Mouse (Mus musculus): ENCODE data around the gene Heg1. TPM values are rescaled to one million over a fixed set of nuclear protein-coding genes. Genes with fewer than 3 reads are reported as not detected.

Heg1 gene
- polyA plus RNA-seq, 1 experiment from 2014 or later = 17.7 TPM

- no peaks in the 10 kb centered on the region for H3K36me3 ChIP-seq (ENCODE audit: control insufficient read depth, insufficient read depth, low read length)
- no peaks in the 10 kb centered on the region for H3K9me3 ChIP-seq (ENCODE audit: control insufficient read depth, low read length)
- ATAC-seq (replicated peaks; ENCODE audit: low FRiP score) (no peak), DNase-seq (ENCODE audit: low spot score) (no peak)
- H3K4me2 ChIP-seq = no peak overlapping the region
- no peak overlapping the region for H3K27ac ChIP-seq (ENCODE audit: low read depth, low read length)
- no peak overlapping the region for H3K4me3 ChIP-seq (ENCODE audit: low read depth, low read length)
- H3K4me1 ChIP-seq (replicated peaks; ENCODE audit: control insufficient read depth, insufficient read depth, low read length) = no peaks in the 10 kb centered on the region
- no peaks in the 10 kb centered on the region for H3K27me3 ChIP-seq (replicated peaks; ENCODE audit: control insufficient read depth, insufficient read depth, low read length)
- 71% methylated on average over 14 of the region's 14 CpGs for WGBS
- H3K9ac ChIP-seq (ENCODE audit: low read depth, low read length) = no peak overlapping the region
Observed at GRCm38 (mm10) chr16:33673530-33674109, 10.6 kb upstream of the Heg1 start.

- H3K4me1 ChIP-seq (replicated peaks; ENCODE audit: control insufficient read depth, insufficient read depth, low read length) = no peaks in the 10 kb centered on the region
- H3K27me3 ChIP-seq (replicated peaks; ENCODE audit: control insufficient read depth, insufficient read depth, low read length) = no peaks in the 10 kb centered on the region
- H3K36me3 ChIP-seq (ENCODE audit: control insufficient read depth, insufficient read depth, low read length) = no peaks in the 10 kb centered on the region
- ATAC-seq (replicated peaks; ENCODE audit: low FRiP score) = no peak
- H3K4me3 ChIP-seq (ENCODE audit: low read depth, low read length) = no peak overlapping the region
- H3K4me2 ChIP-seq = no peak overlapping the region
- WGBS = 86% methylated on average over 10 of the region's 10 CpGs
- no peak overlapping the region for H3K9ac ChIP-seq (ENCODE audit: low read depth, low read length)
- H3K27ac ChIP-seq (ENCODE audit: low read depth, low read length) = no peak overlapping the region
- no peaks in the 10 kb centered on the region for H3K9me3 ChIP-seq (ENCODE audit: control insufficient read depth, low read length)
- DNase-seq (ENCODE audit: low spot score) = no peak
Observed at GRCm38 (mm10) chr16:33675151-33675847, 8.9 kb upstream of the Heg1 start.

GRCm38 (mm10) chr16:33675848-33676184 lies 8.4 kb upstream of the Heg1 start:
- Histone ChIP-seq H3K36me3 (ENCODE audit: control insufficient read depth, insufficient read depth, low read length) (no peaks in the 10 kb centered on the region), H3K27me3 (replicated peaks; ENCODE audit: control insufficient read depth, insufficient read depth, low read length) (no peaks in the 10 kb centered on the region), H3K9ac (ENCODE audit: low read depth, low read length) (no peak overlapping the region), H3K4me3 (ENCODE audit: low read depth, low read length) (no peak overlapping the region), H3K27ac (ENCODE audit: low read depth, low read length) (no peak overlapping the region), H3K4me2 (no peak overlapping the region), H3K9me3 (ENCODE audit: control insufficient read depth, low read length) (no peaks in the 10 kb centered on the region), H3K4me1 (replicated peaks; ENCODE audit: control insufficient read depth, insufficient read depth, low read length) (no peaks in the 10 kb centered on the region)
- ATAC-seq (replicated peaks; ENCODE audit: low FRiP score) = no peak
- DNase-seq (ENCODE audit: low spot score) = no peak
- WGBS = 80% methylated on average over 3 of the region's 3 CpGs

GRCm38 (mm10) chr16:33676347-33677312 lies 7.5 kb upstream of the Heg1 start:
- no peaks in the 10 kb centered on the region for H3K4me1 ChIP-seq (replicated peaks; ENCODE audit: control insufficient read depth, insufficient read depth, low read length)
- no peak for DNase-seq (ENCODE audit: low spot score)
- no peaks in the 10 kb centered on the region for H3K36me3 ChIP-seq (ENCODE audit: control insufficient read depth, insufficient read depth, low read length)
- H3K4me3 ChIP-seq (ENCODE audit: low read depth, low read length) = no peak overlapping the region
- no peak overlapping the region for H3K9ac ChIP-seq (ENCODE audit: low read depth, low read length)
- no peaks in the 10 kb centered on the region for H3K9me3 ChIP-seq (ENCODE audit: control insufficient read depth, low read length)
- H3K27me3 ChIP-seq (replicated peaks; ENCODE audit: control insufficient read depth, insufficient read depth, low read length) = no peaks in the 10 kb centered on the region
- ATAC-seq (replicated peaks; ENCODE audit: low FRiP score) = no peak
- no peak overlapping the region for H3K4me2 ChIP-seq
- WGBS = 66% methylated on average over 7 of the region's 7 CpGs
- H3K27ac ChIP-seq (ENCODE audit: low read depth, low read length) = no peak overlapping the region

GRCm38 (mm10) chr16:33677313-33677690 lies 6.9 kb upstream of the Heg1 start:
- H3K27ac ChIP-seq (ENCODE audit: low read depth, low read length) = no peak overlapping the region
- ATAC-seq (replicated peaks; ENCODE audit: low FRiP score) = no peak
- no peak overlapping the region for H3K4me2 ChIP-seq
- H3K9me3 ChIP-seq (ENCODE audit: control insufficient read depth, low read length) = no peaks in the 10 kb centered on the region
- no peaks in the 10 kb centered on the region for H3K4me1 ChIP-seq (replicated peaks; ENCODE audit: control insufficient read depth, insufficient read depth, low read length)
- H3K27me3 ChIP-seq (replicated peaks; ENCODE audit: control insufficient read depth, insufficient read depth, low read length) = no peaks in the 10 kb centered on the region
- no peak overlapping the region for H3K4me3 ChIP-seq (ENCODE audit: low read depth, low read length)
- DNase-seq (ENCODE audit: low spot score) = no peak
- no peak overlapping the region for H3K9ac ChIP-seq (ENCODE audit: low read depth, low read length)
- 81% methylated on average over 7 of the region's 7 CpGs for WGBS
- H3K36me3 ChIP-seq (ENCODE audit: control insufficient read depth, insufficient read depth, low read length) = no peaks in the 10 kb centered on the region

DNA sequence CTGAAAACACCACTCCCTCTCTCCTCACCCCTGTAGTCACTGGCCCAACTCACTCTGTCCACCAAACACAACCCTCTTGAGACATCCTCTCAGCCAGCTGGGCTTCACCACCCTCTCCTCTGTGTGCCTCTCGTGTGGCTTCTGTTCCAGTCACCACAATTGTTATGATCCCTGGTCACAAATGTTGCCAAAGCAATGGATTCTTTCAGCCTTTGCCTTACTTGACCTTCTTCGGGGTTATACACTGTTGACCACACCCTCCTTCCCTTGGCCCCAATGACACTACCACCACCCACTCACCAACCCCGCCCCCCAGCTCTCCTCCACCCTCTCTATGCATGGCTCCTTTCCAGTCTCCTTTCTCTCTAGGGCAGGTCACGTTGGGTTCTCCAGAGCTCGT lies 6.3 kb upstream of the Heg1 start:
- Histone ChIP-seq H3K27me3 (replicated peaks; ENCODE audit: control insufficient read depth, insufficient read depth, low read length) (no peaks in the 10 kb centered on the region), H3K4me1 (replicated peaks; ENCODE audit: control insufficient read depth, insufficient read depth, low read length) (no peaks in the 10 kb centered on the region), H3K4me2 (no peak overlapping the region), H3K36me3 (ENCODE audit: control insufficient read depth, insufficient read depth, low read length) (no peaks in the 10 kb centered on the region), H3K27ac (ENCODE audit: low read depth, low read length) (no peak overlapping the region), H3K9ac (ENCODE audit: low read depth, low read length) (no peak overlapping the region), H3K9me3 (ENCODE audit: control insufficient read depth, low read length) (no peaks in the 10 kb centered on the region), H3K4me3 (ENCODE audit: low read depth, low read length) (no peak overlapping the region)
- DNase-seq (ENCODE audit: low spot score) (no peak), ATAC-seq (replicated peaks; ENCODE audit: low FRiP score) (no peak)
- 83% methylated on average over 5 of the region's 5 CpGs for WGBS

DNA sequence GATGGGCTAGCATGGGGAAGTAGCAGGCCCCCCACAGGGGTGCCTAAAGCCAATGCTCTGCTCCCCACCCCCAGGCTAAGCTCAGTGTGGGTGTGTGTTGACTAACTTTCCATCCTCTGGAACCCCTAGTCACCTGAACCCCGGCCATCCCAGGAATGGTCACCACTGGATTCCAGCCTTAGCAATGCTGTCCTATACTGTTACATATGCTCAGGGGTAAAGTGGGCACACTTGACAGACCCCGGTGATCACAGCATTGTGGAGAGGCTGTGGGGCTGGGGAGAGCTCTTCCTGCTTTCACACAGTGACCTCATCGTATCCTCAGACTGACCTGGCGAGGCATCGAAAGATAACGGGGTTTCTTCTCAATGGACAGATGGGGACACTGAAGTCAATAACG lies 3.9 kb upstream of the Heg1 start:
- Histone ChIP-seq H3K4me1 (replicated peaks; ENCODE audit: control insufficient read depth, insufficient read depth, low read length) (peaks cover 2% of the 10 kb centered on the region; the same call in 1 of the 2 replicates), H3K4me3 (ENCODE audit: low read depth, low read length) (no peak overlapping the region), H3K36me3 (ENCODE audit: control insufficient read depth, insufficient read depth, low read length) (no peaks in the 10 kb centered on the region), H3K27ac (ENCODE audit: low read depth, low read length) (no peak overlapping the region), H3K4me2 (no peak overlapping the region), H3K9ac (ENCODE audit: low read depth, low read length) (no peak overlapping the region), H3K9me3 (ENCODE audit: control insufficient read depth, low read length) (no peaks in the 10 kb centered on the region), H3K27me3 (replicated peaks; ENCODE audit: control insufficient read depth, insufficient read depth, low read length) (no peaks in the 10 kb centered on the region)
- WGBS = 76% methylated on average over 7 of the region's 7 CpGs
- no peak for ATAC-seq (replicated peaks; ENCODE audit: low FRiP score)
- no peak for DNase-seq (ENCODE audit: low spot score)

DNA sequence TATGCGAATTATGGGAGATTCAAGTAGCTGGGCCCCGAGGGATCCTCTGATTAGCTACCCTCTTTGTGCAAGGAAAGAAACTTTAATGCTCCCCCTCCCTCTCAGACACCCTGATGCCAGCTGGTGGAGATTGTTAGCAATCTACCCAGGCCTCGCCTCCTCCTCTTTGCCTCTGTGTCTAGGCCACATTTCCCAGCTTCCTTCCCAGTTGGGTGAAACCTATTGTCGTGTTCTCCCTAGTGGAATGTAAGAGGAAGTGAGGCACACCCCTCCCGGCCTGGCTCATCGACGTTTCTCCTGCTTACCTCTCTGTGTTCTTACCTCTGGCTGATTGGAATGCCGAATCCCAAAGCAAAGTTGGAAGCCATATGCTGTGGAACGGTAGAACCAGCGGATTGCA lies 3.4 kb upstream of the Heg1 start:
- H3K36me3 ChIP-seq (ENCODE audit: control insufficient read depth, insufficient read depth, low read length) = no peaks in the 10 kb centered on the region
- no peak for ATAC-seq (replicated peaks; ENCODE audit: low FRiP score)
- no peak overlapping the region for H3K4me2 ChIP-seq
- no peaks in the 10 kb centered on the region for H3K9me3 ChIP-seq (ENCODE audit: control insufficient read depth, low read length)
- no peak overlapping the region for H3K9ac ChIP-seq (ENCODE audit: low read depth, low read length)
- no peak overlapping the region for H3K4me3 ChIP-seq (ENCODE audit: low read depth, low read length)
- no peak for DNase-seq (ENCODE audit: low spot score)
- 52% methylated on average over 10 of the region's 10 CpGs for WGBS
- H3K27me3 ChIP-seq (replicated peaks; ENCODE audit: control insufficient read depth, insufficient read depth, low read length) = no peaks in the 10 kb centered on the region
- H3K27ac ChIP-seq (ENCODE audit: low read depth, low read length) = no peak overlapping the region
- peaks cover 6% of the 10 kb centered on the region for H3K4me1 ChIP-seq (replicated peaks; ENCODE audit: control insufficient read depth, insufficient read depth, low read length)
